Mouse (Mus musculus): Measurements from ENCODE around the gene Nabp2.

GRCm38 (mm10) chr10:128460270-128460630 is 49.0 kb upstream of the Nabp2 start:
- TF ChIP-seq POLR2A (IDR thresholded peaks at IDR 0.05; ENCODE audit: low read depth, low read length): no peak
- no peak for TF ChIP-seq CTCF (IDR thresholded peaks at IDR 0.05; ENCODE audit: extremely low read depth, insufficient read length, insufficient replicate concordance, low read depth, low read length)
